ENCODE assay signal across 13 mouse cellular contexts in the genomic region with DNA sequence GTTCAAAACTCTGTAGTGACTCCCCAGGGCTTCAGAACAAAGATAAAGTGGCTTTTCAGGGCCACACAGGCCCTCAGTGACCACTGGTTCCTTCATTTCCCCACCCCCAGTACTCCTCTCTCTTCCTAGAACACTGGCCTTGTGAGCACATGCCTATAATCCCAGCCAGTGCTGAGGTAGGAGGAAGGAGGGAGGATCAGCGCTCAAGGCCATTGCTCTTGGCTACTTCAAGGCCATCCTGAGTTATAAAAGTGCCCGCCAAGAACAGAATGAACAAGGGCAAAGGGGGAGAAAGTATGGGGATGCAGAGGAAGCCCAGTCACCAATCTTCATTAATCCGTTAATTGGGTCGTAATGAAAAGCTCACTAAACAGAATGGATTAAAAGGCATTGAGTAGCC. TPM values are rescaled to one million over a fixed set of nuclear protein-coding genes. Genes with fewer than 3 reads are reported as not detected.
"Had no signal": no experiment of that assay in that cellular context is flagged by ENCODE, and none has a peak within 500 bp of the region (broad histone marks: within the 10 kb centered on the region; RNA-seq: fewer than 3 reads in every experiment).

No protein-coding gene starts in this region.

- DNase-seq: kidney, postnatal 25 days; lung, adult 2 months; lung, postnatal 36 days; retina, postnatal 1 day; right cerebral cortex, postnatal 4 days; spleen, adult 18-20 months; thymus, postnatal 4 days had no signal

- H3K4me1 ChIP-seq: limb, embryonic 10.5 days; liver, embryonic 15.5 days; midbrain, embryonic 13.5 days; neural tube, embryonic 15.5 days had no signal

- H3K27ac ChIP-seq: left cerebral cortex, adult 2 months; limb, embryonic 10.5 days; liver, embryonic 15.5 days; midbrain, embryonic 13.5 days; neural tube, embryonic 15.5 days had no signal

- H3K27me3 ChIP-seq: liver, embryonic 15.5 days; midbrain, embryonic 13.5 days; neural tube, embryonic 15.5 days had no signal

- H3K4me3 ChIP-seq: left cerebral cortex, adult 2 months; limb, embryonic 10.5 days; liver, embryonic 15.5 days; midbrain, embryonic 13.5 days; myocyte; neural tube, embryonic 15.5 days had no signal

- H3K36me3 ChIP-seq: limb, embryonic 10.5 days; liver, embryonic 15.5 days; midbrain, embryonic 13.5 days; neural tube, embryonic 15.5 days had no signal

RNA-seq across cellular contexts. Expression of a gene that starts 49.2 kb away (rescaled TPM):
- polyA plus RNA-seq: liver, embryonic 15.5 days had no signal
